Mouse (Mus musculus): ENCODE results near the gene Spindoc. TPM values are rescaled to one million over a fixed set of nuclear protein-coding genes. Genes with fewer than 3 reads are reported as not detected.
A peak's percentile ranks its signal among the peaks of the same experiment; 100 is the strongest.

The Spindoc gene
- polyA plus RNA-seq, 1 experiment, result 24.6 TPM

DNA sequence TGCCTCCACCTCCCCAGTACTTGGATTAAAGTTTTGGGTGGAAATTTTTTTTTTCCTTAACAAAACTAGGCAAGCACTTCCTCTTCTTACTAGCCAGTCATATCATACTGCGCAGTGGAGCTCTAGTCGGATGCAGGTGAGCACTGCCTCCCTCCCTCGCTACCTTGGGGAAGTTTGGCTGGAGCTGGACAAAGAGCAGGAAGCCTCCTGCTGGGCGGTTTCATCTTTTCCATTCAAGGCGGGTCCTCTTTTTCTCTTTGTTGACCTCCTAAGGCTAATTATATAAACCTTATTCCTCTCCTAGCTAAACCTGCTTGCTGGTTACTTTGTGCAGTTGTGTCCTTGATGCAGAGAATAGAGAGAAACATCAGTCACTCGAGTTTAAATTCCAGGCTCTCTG lies 29.2 kb downstream of the Spindoc start:
- Histone ChIP-seq H3K4me3 (ENCODE audit: insufficient read depth, low read length) (no peak overlapping the region), H3K27ac (ENCODE audit: insufficient read depth, low read length) (no peak overlapping the region), H3K4me1 (ENCODE audit: control insufficient read depth, insufficient read depth, low read length) (no peaks in the 10 kb centered on the region)
- TF ChIP-seq POLR2A (IDR thresholded peaks at IDR 0.05; ENCODE audit: low read depth, low read length) (no peak), CTCF (IDR thresholded peaks at IDR 0.05; ENCODE audit: borderline replicate concordance, insufficient read depth, low read length) (no peak)

DNA sequence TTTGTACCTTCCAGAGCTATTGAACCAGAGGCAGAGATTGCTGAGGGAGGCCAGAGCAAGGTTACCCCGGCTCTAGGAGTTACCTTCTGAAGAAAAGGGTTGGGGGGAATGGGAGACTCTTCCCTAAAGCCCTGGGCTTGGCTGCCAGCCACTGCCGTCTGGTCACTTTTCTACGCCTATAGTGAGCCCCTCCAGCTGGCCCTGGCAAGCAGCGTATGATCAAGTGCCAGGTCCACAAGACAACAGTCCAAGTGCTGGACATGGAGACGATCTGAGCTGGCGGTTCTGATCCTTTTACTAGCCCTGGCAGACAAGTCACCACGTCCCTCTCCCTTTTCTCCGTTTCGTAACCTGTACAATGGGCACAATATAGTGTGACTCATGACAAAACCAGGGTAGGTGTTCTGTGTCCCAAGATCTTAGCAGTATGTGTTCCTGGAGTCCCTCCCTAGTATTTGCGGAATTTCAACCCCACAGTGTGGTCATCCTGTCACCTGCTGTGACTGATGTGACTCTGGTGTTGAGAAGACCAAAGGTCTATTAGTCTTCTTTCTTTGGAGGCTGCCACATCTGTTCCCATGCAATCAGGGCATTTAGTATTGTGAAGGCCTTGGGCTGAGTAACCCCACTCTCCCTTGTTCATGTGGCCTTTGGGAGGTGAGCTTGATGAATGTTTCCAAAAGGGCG lies 29.8 kb downstream of the Spindoc start:
- Histone ChIP-seq H3K4me1 (ENCODE audit: control insufficient read depth, insufficient read depth, low read length) (no peaks in the 10 kb centered on the region), H3K27ac (ENCODE audit: insufficient read depth, low read length) (no peak overlapping the region), H3K4me3 (ENCODE audit: insufficient read depth, low read length) (no peak overlapping the region)
- TF ChIP-seq CTCF (IDR thresholded peaks at IDR 0.05; ENCODE audit: borderline replicate concordance, insufficient read depth, low read length) (no peak), POLR2A (IDR thresholded peaks at IDR 0.05; ENCODE audit: low read depth, low read length) (no peak)

DNA sequence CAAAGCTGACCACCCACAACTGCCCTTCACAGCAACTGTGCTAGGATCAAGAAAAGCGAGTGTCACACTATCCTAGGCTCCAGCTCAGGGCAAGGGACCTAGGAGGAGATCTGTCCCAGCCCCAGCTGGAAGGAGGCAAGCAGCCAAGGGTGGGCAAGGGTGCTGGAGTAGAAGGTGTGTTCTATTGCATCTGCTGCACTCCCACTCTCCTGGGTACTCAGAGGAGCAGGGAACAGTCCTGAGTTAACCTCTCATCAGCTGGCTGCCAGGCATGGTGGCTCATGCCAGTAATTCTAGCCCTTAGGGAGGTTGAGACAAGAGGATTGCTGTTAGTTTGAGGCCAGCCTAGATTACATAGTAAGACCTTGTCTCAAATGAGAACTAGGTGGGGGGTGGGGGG lies 32.8 kb downstream of the Spindoc start:
- no peak for TF ChIP-seq POLR2A (IDR thresholded peaks at IDR 0.05; ENCODE audit: low read depth, low read length)
- TF ChIP-seq CTCF (IDR thresholded peaks at IDR 0.05; ENCODE audit: borderline replicate concordance, insufficient read depth, low read length), result no peak
- Histone ChIP-seq H3K4me3 (ENCODE audit: insufficient read depth, low read length) (no peak overlapping the region), H3K27ac (ENCODE audit: insufficient read depth, low read length) (no peak overlapping the region), H3K4me1 (ENCODE audit: control insufficient read depth, insufficient read depth, low read length) (no peaks in the 10 kb centered on the region)

DNA sequence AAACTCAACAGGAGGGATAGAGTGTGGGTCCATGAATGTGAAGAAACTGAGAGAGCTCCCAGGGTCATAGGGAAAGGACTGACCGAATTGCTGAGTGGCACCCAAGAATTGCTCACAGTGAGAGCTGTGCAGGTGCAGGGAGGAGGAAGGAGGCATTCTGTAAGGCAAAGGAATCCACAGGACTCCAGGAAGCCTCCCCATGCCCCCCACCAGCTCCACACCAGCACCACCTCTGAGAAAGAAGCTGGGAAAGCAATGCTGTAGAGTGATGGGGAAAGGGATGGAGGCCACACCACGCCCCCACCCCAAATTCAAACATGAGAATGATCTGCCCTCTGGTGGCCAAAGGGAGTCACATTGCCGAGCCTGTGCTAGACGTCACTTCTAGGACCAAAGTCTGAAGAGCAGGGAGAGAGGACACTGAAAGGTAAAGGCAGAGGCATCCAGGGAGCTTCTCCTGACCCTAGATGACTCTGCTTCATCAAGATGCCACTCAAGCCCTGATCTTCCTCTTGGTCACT lies 37.5 kb downstream of the Spindoc start:
- TF ChIP-seq POLR2A (IDR thresholded peaks at IDR 0.05; ENCODE audit: low read depth, low read length) (no peak), CTCF (IDR thresholded peaks at IDR 0.05; ENCODE audit: borderline replicate concordance, insufficient read depth, low read length) (peak; percentile 70; the same call in 1 of the 2 replicates)
- no peak overlapping the region for H3K27ac ChIP-seq (ENCODE audit: insufficient read depth, low read length)
- no peak overlapping the region for H3K4me3 ChIP-seq (ENCODE audit: insufficient read depth, low read length)
- no peaks in the 10 kb centered on the region for H3K4me1 ChIP-seq (ENCODE audit: control insufficient read depth, insufficient read depth, low read length)

DNA sequence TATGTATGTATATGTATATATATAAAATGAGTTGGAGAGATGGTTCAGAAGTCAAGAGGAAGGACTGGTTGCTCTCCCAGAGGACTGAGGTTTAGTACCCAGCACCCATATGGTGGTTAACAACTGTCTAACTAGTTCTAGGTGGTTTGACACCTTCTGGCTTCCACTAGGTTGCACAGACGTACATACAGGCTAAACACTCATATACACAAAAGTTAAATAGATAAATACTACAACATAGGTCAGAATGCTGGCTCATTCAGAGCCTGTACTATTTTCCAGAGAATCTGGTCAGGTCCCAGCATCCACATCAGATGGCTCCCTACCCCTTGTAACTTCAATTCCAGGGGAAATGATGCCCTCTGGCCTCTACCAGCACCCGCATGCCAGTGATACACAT lies 40.1 kb downstream of the Spindoc start:
- Histone ChIP-seq H3K27ac (ENCODE audit: insufficient read depth, low read length) (no peak overlapping the region), H3K4me1 (ENCODE audit: control insufficient read depth, insufficient read depth, low read length) (peaks cover 16% of the 10 kb centered on the region), H3K4me3 (ENCODE audit: insufficient read depth, low read length) (no peak overlapping the region)
- TF ChIP-seq CTCF (IDR thresholded peaks at IDR 0.05; ENCODE audit: borderline replicate concordance, insufficient read depth, low read length) (no peak), POLR2A (IDR thresholded peaks at IDR 0.05; ENCODE audit: low read depth, low read length) (no peak)

DNA sequence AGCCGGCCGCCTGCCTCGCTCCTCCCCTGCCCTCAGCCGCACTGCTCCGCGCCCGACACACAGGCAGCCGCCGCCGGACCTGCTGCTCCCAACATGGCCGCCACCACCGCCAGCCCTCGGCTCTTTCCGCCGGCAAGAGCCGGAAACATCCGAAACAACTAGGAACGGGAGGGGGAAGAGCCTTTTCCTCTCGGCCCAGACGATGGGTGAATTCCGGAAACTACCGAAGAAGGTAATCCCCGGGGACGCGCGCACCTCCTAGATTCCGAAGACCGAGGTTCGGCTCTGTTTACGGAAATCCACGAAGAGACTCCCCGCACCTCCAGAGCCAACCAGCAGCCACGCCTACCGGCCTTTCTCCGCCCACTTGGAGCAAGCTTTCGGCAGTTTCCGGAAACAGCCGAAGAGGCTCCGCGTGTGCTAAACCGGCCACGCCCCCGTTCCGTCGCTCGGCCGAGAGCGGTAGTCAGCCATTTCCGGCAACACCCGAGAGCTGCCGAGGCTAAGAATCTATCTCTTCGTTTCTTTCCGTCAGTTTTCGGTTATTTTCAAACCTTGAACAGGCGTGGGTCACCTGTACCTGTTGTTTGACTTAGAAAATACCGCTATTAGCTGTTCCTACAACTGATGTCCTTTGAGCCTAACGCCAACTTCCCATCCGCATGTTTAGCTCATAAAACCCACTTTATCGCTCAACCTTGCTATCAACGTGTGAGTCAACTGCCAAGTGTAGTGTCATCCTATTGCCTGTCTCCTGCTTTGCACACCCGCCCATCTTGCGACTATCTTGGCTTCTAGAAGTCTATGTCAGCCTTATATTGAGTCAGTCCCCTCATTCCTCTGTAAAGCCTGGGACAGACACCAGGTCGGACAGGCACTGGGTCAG lies 41.0 kb downstream of the Spindoc start, which contains the start of gene Mark2:
TSS of gene Mark2 (minus strand) at position 349 of the 886 bp plus-strand sequence.
- Histone ChIP-seq H3K27ac (ENCODE audit: insufficient read depth, low read length) (peak within 1 kb of the TSS; percentile 20), H3K4me3 (ENCODE audit: insufficient read depth, low read length) (peak within 1 kb of the TSS; percentile 99), H3K4me1 (ENCODE audit: control insufficient read depth, insufficient read depth, low read length) (peaks cover 16% of the 10 kb centered on the region)
- TF ChIP-seq CTCF (IDR thresholded peaks at IDR 0.05; ENCODE audit: borderline replicate concordance, insufficient read depth, low read length) (no peak), POLR2A (IDR thresholded peaks at IDR 0.05; ENCODE audit: low read depth, low read length) (peak; percentile 71)

DNA sequence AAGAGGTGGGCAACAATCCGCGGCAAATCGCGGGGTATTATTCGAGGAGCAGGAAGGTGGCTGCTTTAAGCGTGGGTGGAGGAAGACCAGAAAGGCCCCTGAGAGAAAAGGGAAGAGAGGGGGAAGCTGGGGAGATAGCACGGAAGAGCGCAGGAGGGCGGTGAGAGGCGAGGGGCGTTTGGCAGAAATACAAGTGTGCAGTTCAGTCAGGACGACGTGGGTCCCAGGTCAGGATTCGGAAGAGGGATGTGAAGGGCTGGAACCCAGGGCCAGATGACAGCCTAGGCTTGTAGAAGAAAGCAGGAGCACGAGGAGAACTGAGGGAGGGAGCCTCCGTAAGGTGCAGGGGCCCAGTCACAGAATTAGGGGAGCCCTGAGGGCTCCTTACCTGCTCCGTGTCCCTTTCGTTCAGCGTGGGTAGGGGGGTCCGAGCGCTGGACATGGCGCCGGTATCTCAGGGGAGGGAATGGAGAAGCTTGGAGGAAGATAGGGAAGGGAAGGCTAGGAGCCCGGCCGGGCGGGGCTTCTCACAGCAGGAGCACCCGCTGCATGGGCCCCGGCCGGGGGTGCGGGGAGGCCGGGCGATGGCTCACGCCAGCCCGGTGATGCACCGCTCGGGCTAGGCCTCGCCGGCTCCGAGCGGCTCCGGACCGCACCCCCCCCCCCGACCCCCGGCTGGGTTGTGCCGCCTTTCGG lies 41.9 kb downstream of the Spindoc start:
- no peak for TF ChIP-seq CTCF (IDR thresholded peaks at IDR 0.05; ENCODE audit: borderline replicate concordance, insufficient read depth, low read length)
- no peak for TF ChIP-seq POLR2A (IDR thresholded peaks at IDR 0.05; ENCODE audit: low read depth, low read length)
- peak overlapping the region; percentile 20 for H3K27ac ChIP-seq (ENCODE audit: insufficient read depth, low read length)
- H3K4me1 ChIP-seq (ENCODE audit: control insufficient read depth, insufficient read depth, low read length), result peaks cover 16% of the 10 kb centered on the region
- peak overlapping the region; percentile 99 for H3K4me3 ChIP-seq (ENCODE audit: insufficient read depth, low read length)

DNA sequence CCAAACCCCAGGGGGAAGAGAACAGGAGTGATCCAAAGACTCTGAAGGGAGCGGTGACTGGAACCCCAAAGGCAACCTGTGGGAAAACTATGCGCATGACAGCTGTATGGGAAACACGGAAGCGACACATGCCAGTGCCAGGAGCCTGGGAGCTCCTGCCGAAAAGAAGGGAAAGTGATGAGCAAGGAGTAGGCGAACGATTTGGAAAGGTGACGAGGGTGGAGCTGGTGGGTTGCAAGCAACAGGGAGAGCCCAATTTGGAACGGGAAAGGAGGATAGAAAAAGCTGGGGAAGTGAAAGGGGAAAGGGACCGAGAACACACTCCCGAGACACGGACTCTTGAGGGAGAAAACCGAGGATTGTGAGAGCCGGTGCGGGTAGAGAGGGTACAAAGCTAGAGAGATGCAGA lies 42.4 kb downstream of the Spindoc start:
- H3K27ac ChIP-seq (ENCODE audit: insufficient read depth, low read length), result no peak overlapping the region
- H3K4me3 ChIP-seq (ENCODE audit: insufficient read depth, low read length), result peak overlapping the region; percentile 99
- TF ChIP-seq CTCF (IDR thresholded peaks at IDR 0.05; ENCODE audit: borderline replicate concordance, insufficient read depth, low read length) (no peak), POLR2A (IDR thresholded peaks at IDR 0.05; ENCODE audit: low read depth, low read length) (no peak)

DNA sequence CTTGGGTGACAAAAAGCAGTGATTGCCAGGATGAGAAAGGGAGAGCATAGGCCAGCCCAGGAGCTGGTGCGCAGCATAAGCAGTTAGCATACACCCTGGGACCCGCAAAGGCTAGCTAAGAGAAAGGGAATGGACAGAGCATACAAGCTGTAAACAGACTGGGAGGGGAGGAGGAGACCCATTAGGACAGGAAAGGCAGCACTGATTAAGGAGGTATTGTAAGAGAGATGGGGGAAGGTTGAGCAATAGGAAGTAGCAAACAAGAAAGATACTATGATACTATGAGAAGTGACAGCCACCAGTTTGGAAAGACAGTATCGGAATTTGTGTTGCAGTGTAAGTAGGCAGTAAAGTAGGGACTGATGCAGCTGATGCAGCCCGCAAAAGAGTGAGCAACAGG lies 42.9 kb downstream of the Spindoc start:
- H3K4me1 ChIP-seq (ENCODE audit: control insufficient read depth, insufficient read depth, low read length), result peaks cover 16% of the 10 kb centered on the region
- no peak overlapping the region for H3K27ac ChIP-seq (ENCODE audit: insufficient read depth, low read length)
- TF ChIP-seq CTCF (IDR thresholded peaks at IDR 0.05; ENCODE audit: borderline replicate concordance, insufficient read depth, low read length), result no peak
- no peak for TF ChIP-seq POLR2A (IDR thresholded peaks at IDR 0.05; ENCODE audit: low read depth, low read length)
- peak overlapping the region; percentile 99 for H3K4me3 ChIP-seq (ENCODE audit: insufficient read depth, low read length)

More for the DNA sequence above, 42.4 kb downstream of the Spindoc start:
- H3K4me1 ChIP-seq (ENCODE audit: control insufficient read depth, insufficient read depth, low read length), result peaks cover 16% of the 10 kb centered on the region

All from embryonic fibroblast, embryonic 13.5 days (primary cell).